Mouse (Mus musculus) CH12.LX (cell line): ENCODE results near the gene Eif4g2. TPM values are rescaled to one million over a fixed set of nuclear protein-coding genes. Genes with fewer than 3 reads are reported as not detected.
A peak's percentile ranks its signal among the peaks of the same experiment; 100 is the strongest.

Source experiments
- DNase-seq: peaks from one replicate; pipeline ENCODE4 v3.0.0-alpha.2; 2013; ENCODE audit errors: extremely low read depth
- H3K27ac ChIP-seq: 2 replicates; pipeline ENCODE4 v1.5.1; 2012; ENCODE audit warnings: low read depth, mild to moderate bottlenecking, control low read depth, moderate library complexity; ENCODE audit not compliant: insufficient read depth
- H3K27me3 ChIP-seq: replicated peaks from 2 replicates; pipeline ENCODE3; 2012; ENCODE audit warnings: inconsistent platforms
- H3K36me3 ChIP-seq, 2 experiments: replicated peaks in 1 of 2; 2 replicates each; pipeline versions ENCODE3 to v1.6.1; 2012; ENCODE audit warnings: inconsistent platforms in 1 of 2, low read length in 1 of 2, mild to moderate bottlenecking in 1 of 2, mixed read lengths in 1 of 2, moderate library complexity in 1 of 2; ENCODE audit not compliant: control insufficient read depth in 1 of 2, insufficient read depth in 1 of 2
- H3K4me1 ChIP-seq, 2 experiments: 2 replicates each; pipeline ENCODE4 v1.6.1; 2012; ENCODE audit warnings: inconsistent platforms in 1 of 2, moderate library complexity in 1 of 2; ENCODE audit not compliant: insufficient read depth in 2 of 2, control insufficient read depth in 1 of 2
- H3K4me2 ChIP-seq: 2 replicates; pipeline ENCODE4 v1.6.1; 2012; ENCODE audit warnings: low read depth, mild to moderate bottlenecking, control low read depth; ENCODE audit not compliant: poor library complexity, insufficient read depth, severe bottlenecking
- H3K4me3 ChIP-seq, 3 experiments: fragments of 150-350 bp in 1 of 3; sonication (generic) in 1 of 3; replicated peaks in 1 of 3; 2 replicates each; pipeline versions ENCODE3 to v1.5.1; 2011 to 2012; ENCODE audit warnings: low read depth in 2 of 3, low read length in 2 of 3, mild to moderate bottlenecking in 2 of 3, moderate library complexity in 2 of 3, control low read depth in 1 of 3, improper control_type of control experiment in 1 of 3, inconsistent platforms in 1 of 3, mixed read lengths in 1 of 3; ENCODE audit not compliant: poor library complexity in 1 of 3
- H3K79me2 ChIP-seq: replicated peaks from 2 replicates; pipeline ENCODE4 v1.6.1; 2012; ENCODE audit warnings: mild to moderate bottlenecking, moderate library complexity; ENCODE audit not compliant: control insufficient read depth, poor library complexity, insufficient read depth, severe bottlenecking; ENCODE audit errors: extremely low read depth
- H3K9ac ChIP-seq: 2 replicates; pipeline ENCODE4 v1.6.1; 2012; ENCODE audit warnings: low read depth, mild to moderate bottlenecking, control low read depth, moderate library complexity; ENCODE audit not compliant: insufficient read depth
- H3K9me3 ChIP-seq: replicated peaks from 2 replicates; pipeline ENCODE3; 2012; ENCODE audit warnings: low read length, inconsistent platforms, mixed read lengths
- CHD2 ChIP-seq: IDR thresholded peaks from 2 replicates; pipeline ENCODE4 v1.6.1; 2011; ENCODE audit warnings: low read length, improper control_type of control experiment
- CTCF ChIP-seq, 2 experiments: IDR thresholded peaks in 1 of 2; conservative IDR thresholded peaks in 1 of 2; 2 replicates each; pipeline ENCODE4 v1.5.1; 2011 to 2012; ENCODE audit warnings: low read depth in 2 of 2, low read length in 2 of 2, improper control_type of control experiment in 1 of 2, inconsistent platforms in 1 of 2, mild to moderate bottlenecking in 1 of 2, moderate library complexity in 1 of 2
- E2F4 ChIP-seq: IDR thresholded peaks from 2 replicates; pipeline ENCODE4 v1.6.1; 2011; ENCODE audit warnings: low read depth, low read length, improper control_type of control experiment; ENCODE audit not compliant: insufficient replicate concordance
- ELF1 ChIP-seq: IDR thresholded peaks from 2 replicates; pipeline ENCODE4 v1.6.1; 2014; ENCODE audit warnings: low read depth, mild to moderate bottlenecking, inconsistent platforms, low read length, improper control_type of control experiment
- HCFC1 ChIP-seq: IDR thresholded peaks from 2 replicates; pipeline ENCODE4 v1.6.1; 2012; ENCODE audit warnings: low read depth, mild to moderate bottlenecking, inconsistent platforms, low read length, improper control_type of control experiment
- KAT2A ChIP-seq: IDR thresholded peaks from 2 replicates; pipeline ENCODE4 v1.6.1; 2012; ENCODE audit warnings: low read length, improper control_type of control experiment, inconsistent platforms; ENCODE audit not compliant: insufficient replicate concordance
- MAFK ChIP-seq: IDR thresholded peaks from 2 replicates; pipeline ENCODE4 v1.6.1; 2011; ENCODE audit warnings: low read length, improper control_type of control experiment; ENCODE audit not compliant: insufficient replicate concordance
- MXI1 ChIP-seq: IDR thresholded peaks from 2 replicates; pipeline ENCODE4 v1.6.1; 2011; ENCODE audit warnings: mild to moderate bottlenecking, low read depth, low read length, improper control_type of control experiment
- NELFE ChIP-seq: IDR thresholded peaks from 2 replicates; pipeline ENCODE4 v1.6.1; 2011; ENCODE audit warnings: low read depth, low read length, improper control_type of control experiment
- NRF1 ChIP-seq: IDR thresholded peaks from 2 replicates; pipeline ENCODE4 v1.6.1; 2014; ENCODE audit warnings: low read depth, mild to moderate bottlenecking, inconsistent platforms, low read length, improper control_type of control experiment, moderate library complexity
- POLR2A ChIP-seq: IDR thresholded peaks from 2 replicates; pipeline ENCODE4 v1.6.1; 2011; ENCODE audit warnings: low read depth, mild to moderate bottlenecking, improper control_type of control experiment, low read length
- SIN3A ChIP-seq: IDR thresholded peaks from 2 replicates; pipeline ENCODE4 v1.6.1; 2012; ENCODE audit warnings: low read length, improper control_type of control experiment, inconsistent platforms
- TBP ChIP-seq: conservative IDR thresholded peaks from 2 replicates; pipeline ENCODE4 v1.6.1; 2011; ENCODE audit warnings: low read depth, low read length, improper control_type of control experiment
- TCF12 ChIP-seq: IDR thresholded peaks from 2 replicates; pipeline ENCODE4 v1.6.1; 2014; ENCODE audit warnings: low read depth, mild to moderate bottlenecking, inconsistent platforms, low read length, improper control_type of control experiment
- UBTF ChIP-seq: IDR thresholded peaks from 2 replicates; pipeline ENCODE4 v1.6.1; 2012; ENCODE audit warnings: low read depth, mild to moderate bottlenecking, inconsistent platforms, low read length, improper control_type of control experiment, moderate library complexity
- USF2 ChIP-seq: conservative IDR thresholded peaks from 2 replicates; pipeline ENCODE4 v1.6.1; 2011; ENCODE audit warnings: low read depth, low read length, improper control_type of control experiment
- ZMIZ1 ChIP-seq: IDR thresholded peaks from 2 replicates; pipeline ENCODE4 v1.6.1; 2012; ENCODE audit warnings: low read depth, mild to moderate bottlenecking, inconsistent platforms, low read length, improper control_type of control experiment
- dilution Hi-C: fragments of 300-500 bp; cut with MboI; formaldehyde crosslinking; loops from 2 replicates; pipeline ENCODE4 v1.14.3; 2020; ENCODE audit warnings: low sequenced_read_pairs; ENCODE audit not compliant: extremely low pct_unique_long_range_greater_than_20kb, extremely low pct_ligation_motif_present
- in situ Hi-C: fragments of 300-500 bp; cut with MboI; formaldehyde crosslinking; loops from 3 replicates; pipeline ENCODE4 v1.14.3; 2019; ENCODE audit warnings: low sequenced_read_pairs, low pct_ligation_motif_present, low pct_unique_long_range_greater_than_20kb, mixed read lengths
- polyA plus RNA-seq: library from polyadenylated mRNA; unstranded; fragments of >175 nt; gene quantifications from 2 replicates; pipeline ENCODE4 v1.2.1, GENCODE M21; 2012; ENCODE audit warnings: low read depth; ENCODE audit not compliant: insufficient read length
- total RNA-seq, 2 experiments: library from RNA; depleted of rRNA; stranded (reverse); fragments of 300-350 nt in 1 of 2; fragments of >200 nt in 1 of 2; gene quantifications; 2 replicates each; pipeline ENCODE4 v1.2.3; 2012 to 2014

Gene Eif4g2
- total and polyA plus RNA-seq, 3 experiments: 217 to 821 (median 744) TPM

DNA sequence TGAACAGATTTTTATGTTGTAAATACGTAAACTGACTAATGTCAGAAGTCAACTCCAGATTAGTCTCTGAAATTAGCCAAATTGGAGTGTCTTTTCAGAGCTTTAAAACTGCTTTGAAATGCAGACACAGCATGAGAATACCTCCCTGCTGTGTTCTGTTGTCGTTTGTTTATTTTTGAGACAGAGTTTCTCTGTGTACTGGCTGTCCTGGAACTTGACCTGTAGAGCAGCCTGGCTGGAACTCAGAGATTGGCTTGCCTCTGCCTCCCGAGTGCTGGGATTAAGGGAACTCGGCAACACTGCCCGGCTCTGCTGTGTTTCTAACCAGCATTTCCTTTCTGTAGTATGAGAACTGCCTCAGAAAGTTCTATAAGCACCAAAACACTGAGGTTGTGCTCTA is 33.9 kb downstream of the Eif4g2 start:
- TF ChIP-seq UBTF: no peak
- TF ChIP-seq CTCF (conservative IDR thresholded peaks at IDR 0.05 in 1 of 2, IDR thresholded peaks at IDR 0.05 in 1 of 2; ENCODE audit: low read depth in 2 of 2, low read length in 2 of 2): no peak
- TF ChIP-seq, all 38 proteins: peak for 0
- Histone ChIP-seq H3K79me2 (no peaks in the 10 kb centered on the region), H3K9me3 (no peaks in the 10 kb centered on the region), H3K9ac (no peak overlapping the region), H3K27me3 (no peaks in the 10 kb centered on the region), H3K36me3 (peaks cover 64 to 94% of the 10 kb centered on the region in 2 experiments), H3K27ac (no peak overlapping the region), H3K4me3 (no peak overlapping the region), H3K4me2 (no peak overlapping the region), H3K4me1 (no peaks in the 10 kb centered on the region)
- dilution Hi-C loops (no loop called here), in situ Hi-C loops (loop anchor here (10.0 kb wide), 1 partner anchor 146 kb away; no protein-coding TSS in a partner anchor)
- DNase-seq: no peak

- Histone ChIP-seq H3K4me3 (peak overlapping the region; percentile 73 to 94 (median 92)), H3K27ac (peak overlapping the region; percentile 80; the same call in 1 of the 2 replicates), H3K27me3 (no peaks in the 10 kb centered on the region)
- no peak for TF ChIP-seq TCF12
- 0 out of 2 replicates have a peak, but pooled peaks have one; percentile 70 for TF ChIP-seq NELFE
- TF ChIP-seq, all 38 proteins: peak for 1
- H3K79me2 ChIP-seq: peaks cover 9% of the 10 kb centered on the region
- peaks cover 3 to 11% of the 10 kb centered on the region in 2 experiments; a peak in 2 of 4 replicates for H3K4me1 ChIP-seq
- peak overlapping the region; percentile 85 for H3K4me2 ChIP-seq
- dilution Hi-C loops: no loop called here
- in situ Hi-C loops: no loop called here
- no peak for DNase-seq
- peaks cover 6 to 27% of the 10 kb centered on the region in 2 experiments for H3K36me3 ChIP-seq
- H3K9ac ChIP-seq: peak overlapping the region; percentile 58
- no peaks in the 10 kb centered on the region for H3K9me3 ChIP-seq
Observed at GRCm38 (mm10) chr7:111029046-111029553, 53.7 kb downstream of the Eif4g2 start.

GRCm38 (mm10) chr7:111028281-111029045 is 54.4 kb downstream of the Eif4g2 start, which contains the start of gene Ctr9:
Gene Ctr9, plus strand, starts transcription at chr7:111028951.
- peak within 1 kb of the TSS; percentile 58 for H3K9ac ChIP-seq
- no peaks in the 10 kb centered on the region for H3K27me3 ChIP-seq
- DNase-seq: peak; percentile 86
- H3K79me2 ChIP-seq: peaks cover 9% of the 10 kb centered on the region
- H3K4me1 ChIP-seq: peaks cover 3 to 11% of the 10 kb centered on the region in 2 experiments; a peak in 2 of 4 replicates
- H3K9me3 ChIP-seq: no peaks in the 10 kb centered on the region
- peaks cover 4 to 21% of the 10 kb centered on the region in 2 experiments for H3K36me3 ChIP-seq
- dilution Hi-C loops (no loop called here), in situ Hi-C loops (no loop called here)
- TF ChIP-seq ELF1 (peak; percentile 85), TCF12 (peak; percentile 82; the same call in 1 of the 2 replicates), USF2 (no peak), HCFC1 (peak; percentile 87), TBP (0 out of 2 replicates have a peak, but pooled peaks have one; percentile 57), MXI1 (peak; percentile 65), E2F4 (no peak), ZMIZ1 (peak; percentile 83), CHD2 (peak; percentile 82), MAFK (no peak), NRF1 (peak; percentile 35; the same call in 1 of the 2 replicates), SIN3A (peak; percentile 94), POLR2A (peak; percentile 93), KAT2A (peak; percentile 85; the same call in 1 of the 2 replicates)
- peak within 1 kb of the TSS; percentile 80 for H3K27ac ChIP-seq
- H3K4me3 ChIP-seq: peak within 1 kb of the TSS; percentile 73 to 94 (median 92)
- peak within 1 kb of the TSS; percentile 91 for H3K4me2 ChIP-seq
